20 mouse cellular contexts compared by ENCODE assay signal in the genomic region with DNA sequence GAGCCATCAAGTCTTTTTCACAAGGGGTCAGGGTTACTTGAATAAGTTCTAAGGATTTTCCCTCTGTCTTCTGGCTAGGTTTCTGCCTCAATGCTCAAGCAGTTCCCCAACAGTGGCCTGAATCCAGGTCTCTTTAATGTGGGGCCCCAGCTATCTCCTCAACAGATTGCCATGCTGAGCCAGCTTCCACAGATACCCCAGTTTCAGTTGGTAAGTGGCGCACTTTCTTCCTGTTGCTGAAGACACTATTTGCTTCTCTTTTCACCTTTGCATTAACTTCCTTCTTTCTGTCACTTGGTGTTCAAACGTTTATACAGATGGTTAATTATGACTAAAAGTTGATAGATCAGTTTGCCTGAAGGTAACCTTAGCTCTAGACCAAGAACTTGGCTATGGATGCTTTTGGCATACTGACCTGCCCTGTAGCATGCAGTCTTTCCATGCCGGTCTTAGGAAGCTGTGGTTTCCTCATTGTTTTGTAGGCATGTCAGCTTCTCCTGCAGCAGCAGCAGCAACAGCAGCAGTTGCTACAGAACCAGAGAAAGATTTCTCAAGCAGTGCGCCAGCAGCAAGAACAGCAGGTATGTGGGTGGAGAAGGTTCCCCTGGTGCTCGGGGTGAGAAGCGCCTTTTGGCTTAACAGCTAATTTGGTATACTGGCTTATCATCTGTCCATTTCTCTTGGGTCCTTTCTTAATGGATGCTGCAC. TPM values are rescaled to one million over a fixed set of nuclear protein-coding genes. Genes with fewer than 3 reads are reported as not detected.
A peak's percentile ranks its signal among the peaks of the same experiment; 100 is the strongest.
DNase-seq lines count a peak whose midpoint lies in the region; ATAC-seq lines count a peak whose summit lies in the region.
"Had no signal": no experiment of that assay in that cellular context is flagged by ENCODE, and none has a peak within 500 bp of the region (broad histone marks: within the 10 kb centered on the region; RNA-seq: fewer than 3 reads in every experiment).

No protein-coding gene starts in this region.

- H3K4me3 ChIP-seq in liver, embryonic 15.5 days (replicated peaks) = no peak overlapping the region
- H3K4me3 ChIP-seq: gastrocnemius, adult 2 months; hindbrain, embryonic 10.5 days; intestine, embryonic 15.5 days; limb, embryonic 12.5 days; myocyte had no signal

- H3K9ac ChIP-seq in liver, embryonic 15.5 days = no peak overlapping the region
- H3K9ac ChIP-seq: intestine, embryonic 15.5 days; limb, embryonic 12.5 days; lung, embryonic 14.5 days had no signal

- DNase-seq in liver (no peak), MEL-GATA-1-ER (ENCODE audit: extremely low read depth, low read depth) (peak; percentile 51)
- DNase-seq in cerebellum, postnatal 14 days = no peak
- DNase-seq in adrenal gland, adult 8-10 months = no peak
- DNase-seq: adrenal gland, adult 2 months; cerebellum, adult 18-20 months; embryo, embryonic 11 days; gastrocnemius, adult 2 months; lung, embryonic 14.5 days; thymus, postnatal 36 days had no signal

- H3K9me3 ChIP-seq in liver, embryonic 15.5 days (replicated peaks) = no peaks in the 10 kb centered on the region
- H3K9me3 ChIP-seq: hindbrain, embryonic 10.5 days; intestine, embryonic 15.5 days; limb, embryonic 12.5 days had no signal

- H3K4me2 ChIP-seq in liver, embryonic 15.5 days = no peak overlapping the region
- H3K4me2 ChIP-seq: heart, embryonic 11.5 days; intestine, embryonic 15.5 days; limb, embryonic 12.5 days; lung, embryonic 14.5 days had no signal

- peaks cover 97% of the 10 kb centered on the region for H3K36me3 ChIP-seq in liver, embryonic 15.5 days (replicated peaks)

- ATAC-seq in liver, embryonic 15.5 days (ENCODE audit: insufficient read depth) = no peak
- peak; percentile 67 for ATAC-seq in granulocyte monocyte progenitor cell, adult 5-6 weeks (replicated peaks; ENCODE audit: poor library complexity, severe bottlenecking)
- ATAC-seq in megakaryocyte progenitor cell, adult 5-6 weeks (replicated peaks; ENCODE audit: poor library complexity) = peak; percentile 46
- ATAC-seq: intestine, embryonic 15.5 days had no signal

- no peaks in the 10 kb centered on the region for H3K4me1 ChIP-seq in liver, embryonic 15.5 days (replicated peaks)
- H3K4me1 ChIP-seq: hindbrain, embryonic 10.5 days; intestine, embryonic 15.5 days; limb, embryonic 12.5 days had no signal

- WGBS in liver, embryonic 15.5 days (ENCODE audit: insufficient replicate concordance) = 53% methylated on average over 6 of the region's 6 CpGs

- no peaks in the 10 kb centered on the region for H3K27me3 ChIP-seq in liver, embryonic 15.5 days
- H3K27me3 ChIP-seq: CH12.LX; intestine, embryonic 15.5 days; limb, embryonic 12.5 days had no signal

- H3K27ac ChIP-seq in liver, embryonic 15.5 days (replicated peaks) = 0 out of 2 replicates have a peak overlapping the region, but pooled peaks have one; percentile 35
- H3K27ac ChIP-seq: gastrocnemius, adult 2 months; hindbrain, embryonic 10.5 days; intestine, embryonic 15.5 days; kidney, postnatal 0 days; limb, embryonic 12.5 days had no signal

RNA-seq across cellular contexts. Expression of gene Adsl, which starts 46.3 kb away (rescaled TPM):
- 69.9 and 70.2 TPM in 2 replicates for polyA plus RNA-seq in liver, embryonic 15.5 days (2015; fragmentation: Nextera tagmentation; extraction: Ambion mirVana)
- 76.2 and 78.8 TPM in 2 replicates for total RNA-seq in granulocyte monocyte progenitor cell, adult 5-6 weeks (2014; fragmentation: Nextera tagmentation)
- total RNA-seq in granulocyte monocyte progenitor cell, adult 5-6 weeks (2017) = 207 and 224 TPM in 2 replicates
- total RNA-seq in megakaryocyte progenitor cell, adult 5-6 weeks (2015) = 45.5 and 46.5 TPM in 2 replicates
- total RNA-seq in megakaryocyte progenitor cell, adult 5-6 weeks (2017) = 164 and 185 TPM in 2 replicates
- 10 to 100 TPM; 34.3 to 44.6 (median 37.3) TPM for total RNA-seq in adrenal gland, adult 8-10 months (2022)
